Mouse (Mus musculus) ES-E14 (cell line): ENCODE data around the gene Malrd1.

ENCODE experiments used
- CHD2 ChIP-seq: IDR thresholded peaks from 2 replicates; pipeline ENCODE4 v1.6.1; 2014; ENCODE audit warnings: mild to moderate bottlenecking, low read depth, low read length, inconsistent platforms
- HCFC1 ChIP-seq: IDR thresholded peaks from 2 replicates; pipeline ENCODE4 v1.6.1; 2012; ENCODE audit warnings: low read length, inconsistent platforms, borderline replicate concordance; ENCODE audit not compliant: insufficient read depth
- MAFK ChIP-seq: IDR thresholded peaks from 2 replicates; pipeline ENCODE4 v1.6.1; 2014; ENCODE audit warnings: mild to moderate bottlenecking, low read depth, low read length, inconsistent platforms; ENCODE audit not compliant: insufficient read depth
- ZC3H11A ChIP-seq: IDR thresholded peaks from 2 replicates; pipeline ENCODE4 v1.6.1; 2012; ENCODE audit warnings: low read depth, mild to moderate bottlenecking, inconsistent platforms, low read length, borderline replicate concordance
- ZNF384 ChIP-seq: IDR thresholded peaks from 2 replicates; pipeline ENCODE4 v1.6.1; 2012; ENCODE audit warnings: low read depth, low read length, inconsistent platforms

DNA sequence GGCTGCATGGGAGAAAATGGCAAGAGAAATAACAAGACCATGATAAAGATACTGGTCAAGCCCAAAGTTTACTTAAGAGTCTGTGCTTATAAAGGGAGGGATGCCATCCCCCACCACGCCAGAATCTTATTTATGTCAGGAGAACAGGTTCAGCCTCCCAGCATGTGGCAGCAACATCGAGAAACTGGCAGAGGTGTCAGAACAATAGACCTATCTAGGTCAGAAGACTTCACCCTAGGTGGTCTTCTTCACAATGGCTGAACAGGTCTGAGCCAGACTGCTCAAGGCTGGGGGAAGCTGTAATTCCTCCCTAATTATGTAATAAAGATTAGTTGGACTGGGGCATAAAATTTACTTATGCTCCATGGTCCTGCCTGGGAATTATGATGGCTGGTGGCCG lies 399.2 kb downstream of the Malrd1 start:
- TF ChIP-seq ZC3H11A (no peak), ZNF384 (no peak), MAFK (no peak), HCFC1 (no peak), CHD2 (no peak)
